Mouse (Mus musculus): ENCODE measurements at regions not wholly inside any gene's neighbourhood (a gene's known extent, or its start where the extent isn't known, plus 50 kb on each side); places are given as distances from the start of the nearest gene placed in this dataset.
A peak's percentile ranks its signal among the peaks of the same experiment; 100 is the strongest.
"Not testable (repeated sequence)": the region's sequence is repeated elsewhere in the genome, so short reads cannot be mapped to it uniquely, and the experiment has no call there.

DNA sequence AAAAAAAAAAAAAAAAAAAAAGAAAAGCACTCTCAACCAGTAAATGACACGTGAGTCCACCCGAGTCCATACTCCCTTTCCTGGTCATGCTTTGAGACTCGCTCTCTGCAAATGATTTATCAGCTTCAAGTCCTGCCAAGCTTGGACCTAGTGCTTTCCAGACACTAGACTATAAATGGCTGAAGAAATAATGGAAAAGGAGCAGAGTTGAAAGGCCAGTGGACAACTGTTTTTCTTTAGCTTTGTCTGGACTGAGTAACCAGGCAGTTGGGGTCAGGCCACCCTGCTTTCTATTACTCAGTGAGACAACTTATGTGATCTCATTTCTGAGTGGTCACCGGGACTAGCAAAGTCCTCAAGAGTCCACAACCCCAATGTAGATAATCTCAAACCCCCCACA is 112.9 kb downstream of the Kcns3 start:
- peak; percentile 54 for DNase-seq

GRCm38 (mm10) chr12:11020571-11021545 is 130.0 kb downstream of the Kcns3 start:
- peak; percentile 63 for DNase-seq

- no peak for DNase-seq
Observed at GRCm38 (mm10) chr12:11011159-11011558, 139.7 kb downstream of the Kcns3 start.

GRCm38 (mm10) chr12:10984295-10984694 is 166.6 kb downstream of the Kcns3 start:
- no peak for DNase-seq

- DNase-seq: no peak
Observed at GRCm38 (mm10) chr12:10949184-10949583, 201.7 kb downstream of the Kcns3 start.

GRCm38 (mm10) chr12:10941064-10941463 is 209.8 kb downstream of the Kcns3 start:
- DNase-seq: no peak

DNA sequence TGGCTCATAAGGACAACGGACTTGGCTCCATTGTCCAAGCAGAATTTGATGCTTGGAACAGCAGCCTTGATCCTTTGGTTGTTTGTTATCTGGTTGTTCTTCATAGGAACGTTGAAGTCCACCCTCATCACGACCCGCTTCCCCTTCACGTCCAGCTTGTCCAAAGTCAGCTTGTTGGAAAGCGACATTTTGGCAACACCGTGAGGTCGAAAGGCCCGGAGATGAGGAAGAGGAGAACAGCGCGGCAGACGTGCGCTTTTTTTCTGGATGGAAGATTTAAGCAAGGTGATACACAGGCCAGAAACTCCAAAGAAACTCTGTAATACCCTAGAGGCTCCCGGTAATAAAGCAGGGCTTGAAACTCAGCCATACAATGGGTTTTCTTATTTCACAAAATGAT is 250.8 kb downstream of the Kcns3 start:
- DNase-seq: not testable (repeated sequence)

DNA sequence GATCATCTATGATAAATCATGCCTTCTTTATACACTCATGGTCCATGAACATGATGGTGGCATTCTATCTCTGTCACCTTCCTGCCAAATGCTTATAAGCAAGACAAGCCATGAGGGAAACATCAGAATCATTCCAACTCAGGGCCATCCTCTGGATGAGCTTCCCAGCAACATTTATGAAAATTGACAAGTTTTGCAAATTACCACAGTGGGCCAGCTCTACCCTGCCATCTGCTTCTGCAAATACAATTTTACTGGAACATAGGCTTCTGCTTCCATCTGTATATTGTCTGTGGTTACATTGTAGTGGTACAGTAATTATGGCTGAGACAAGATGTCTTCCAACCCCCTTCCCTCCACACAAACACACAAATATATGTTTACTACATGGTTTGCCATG is 272.1 kb downstream of the Kcns3 start:
- no peak for DNase-seq

DNA sequence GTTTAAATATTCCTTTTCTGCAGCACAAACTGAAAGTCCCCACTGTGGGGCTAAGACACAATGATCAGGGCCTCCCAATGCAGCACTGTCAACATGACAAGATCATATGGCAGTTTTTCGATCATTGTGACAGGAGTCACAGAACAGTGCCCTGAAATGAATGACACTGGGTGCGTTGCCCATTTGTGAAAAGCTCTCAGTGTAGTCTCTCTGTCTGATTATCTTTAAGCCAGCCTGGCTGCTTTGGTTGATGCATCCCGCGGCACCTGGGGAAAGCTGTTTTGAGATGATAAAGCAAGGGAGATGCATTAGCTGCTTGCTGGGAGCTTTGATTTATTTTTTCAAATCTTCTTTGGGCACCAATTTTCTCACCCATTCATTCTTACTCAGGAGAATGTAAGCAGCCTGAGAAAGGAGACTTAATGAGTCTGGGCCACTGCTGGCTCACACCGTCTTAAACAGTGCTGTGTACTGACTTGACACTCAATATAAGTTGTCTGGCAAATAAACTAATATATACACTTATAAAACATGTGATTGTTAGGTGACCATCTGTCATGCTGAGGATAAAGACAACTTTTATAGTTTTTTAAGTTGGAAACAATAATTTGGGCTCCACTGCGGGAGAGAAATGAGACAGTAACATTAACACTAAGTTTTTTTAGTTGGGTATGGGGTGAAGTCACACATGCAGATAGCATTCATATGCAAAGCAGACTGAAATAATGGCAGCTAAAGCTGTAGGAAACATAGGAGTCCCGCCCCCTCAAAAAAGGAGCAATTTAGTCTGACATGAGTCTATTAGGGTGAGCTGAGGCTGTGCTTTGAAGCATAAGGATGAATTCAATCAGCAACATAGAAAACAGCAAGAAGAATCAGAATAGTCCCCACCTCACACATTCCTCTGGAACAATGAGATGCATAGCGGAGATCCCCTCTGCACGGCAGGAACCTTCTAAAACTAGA is 276.0 kb downstream of the Kcns3 start:
- DNase-seq: no peak

DNA sequence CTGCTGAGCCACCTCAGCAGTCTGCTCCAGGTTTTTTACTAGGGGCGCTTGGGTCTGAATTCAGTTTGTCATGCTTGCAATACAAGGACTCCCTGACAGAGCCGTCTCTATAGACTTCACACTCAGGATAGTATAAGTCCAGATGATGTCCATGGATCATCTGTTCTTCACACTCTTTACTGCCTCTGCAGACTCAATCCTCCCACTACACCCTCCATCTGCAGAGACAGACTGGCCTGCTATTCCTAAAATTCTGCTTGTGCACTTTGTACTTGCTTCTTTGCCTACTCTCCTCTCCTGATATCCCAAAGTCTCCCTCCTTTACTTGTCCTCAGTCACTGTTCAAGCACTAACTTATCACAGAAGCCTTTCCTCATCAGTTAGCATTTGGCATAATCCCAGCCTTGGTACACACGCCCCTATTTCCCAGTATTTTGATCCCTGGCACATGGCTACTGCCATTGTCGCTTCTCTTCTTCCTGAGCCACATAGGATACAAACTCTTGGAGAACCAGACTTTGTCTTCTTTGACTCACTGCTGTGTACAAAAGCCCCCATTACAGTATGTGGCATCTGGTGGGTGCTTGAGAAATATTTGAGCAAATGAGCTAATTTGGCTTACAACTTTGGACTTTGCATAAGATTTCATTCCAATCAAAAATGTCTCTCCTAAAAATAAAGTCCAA is 277.0 kb downstream of the Kcns3 start:
- no peak for DNase-seq

DNA sequence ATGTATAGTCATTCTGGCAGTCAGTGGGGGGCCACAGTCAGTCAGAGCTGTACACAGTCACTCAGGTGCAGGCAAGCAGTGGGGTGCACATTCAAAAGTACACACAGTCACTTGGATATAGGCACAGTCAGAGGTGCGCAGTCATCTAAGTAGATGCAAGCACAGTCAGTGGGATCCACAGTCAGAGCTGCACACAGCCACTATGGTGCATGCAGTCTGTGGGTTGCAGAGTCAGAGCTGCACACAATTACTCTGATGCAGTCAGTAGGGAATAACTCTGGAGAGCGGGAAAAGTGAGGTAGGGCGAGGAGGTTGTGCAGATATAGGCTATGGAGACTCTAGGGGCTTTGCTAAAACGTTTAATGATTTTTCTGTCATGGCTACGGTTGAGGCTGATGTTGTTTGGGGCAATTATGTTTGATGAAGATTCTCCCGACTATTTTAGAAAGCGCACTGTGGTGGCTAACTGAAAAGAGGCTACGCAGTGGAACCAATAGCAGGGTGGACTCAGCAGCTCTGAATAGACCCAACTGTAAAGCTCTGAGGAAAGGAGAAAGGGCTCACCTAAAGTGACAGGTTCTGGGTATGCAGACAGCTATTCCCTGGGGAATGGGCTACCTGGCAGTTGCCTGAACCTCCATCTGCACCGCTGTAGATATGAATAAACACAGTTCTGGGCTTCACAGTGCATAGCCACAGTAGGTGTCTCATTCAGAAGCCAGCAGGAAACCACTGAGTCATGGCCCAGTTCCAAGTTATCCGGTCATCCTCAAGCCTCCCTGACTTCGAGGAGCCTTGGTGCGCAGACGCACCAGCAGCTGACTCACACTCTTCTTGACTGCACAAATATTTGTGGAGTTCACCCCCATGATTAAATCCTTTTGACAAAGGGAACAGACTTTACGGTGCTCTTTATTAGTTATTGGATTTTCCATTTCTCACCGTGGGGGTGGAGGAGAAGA is 282.9 kb downstream of the Kcns3 start:
- DNase-seq: no peak

GRCm38 (mm10) chr12:10866907-10867538 is 283.8 kb downstream of the Kcns3 start:
- DNase-seq: no peak

DNA sequence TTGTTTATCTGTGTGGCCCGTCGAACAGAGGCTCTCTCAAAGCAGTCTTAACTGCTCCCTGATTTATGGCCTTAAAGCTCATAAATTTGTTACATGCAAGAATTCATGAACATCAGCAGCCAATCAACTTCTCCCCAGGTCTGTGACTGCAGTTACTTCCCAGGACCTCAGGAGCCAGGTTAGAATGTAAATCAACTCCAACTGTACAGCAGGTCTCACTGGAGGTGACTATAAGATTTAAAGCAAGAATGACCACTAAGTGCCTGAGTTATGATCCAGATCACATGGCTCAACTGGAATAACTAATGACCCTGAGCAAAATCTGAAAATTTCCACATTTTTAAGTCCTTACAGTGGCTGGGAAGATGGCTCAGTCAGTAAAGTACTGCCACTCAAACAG is 285.6 kb downstream of the Kcns3 start:
- DNase-seq: no peak

GRCm38 (mm10) chr12:10820335-10820734 is 330.5 kb downstream of the Kcns3 start:
- peak; percentile 25 for DNase-seq

DNA sequence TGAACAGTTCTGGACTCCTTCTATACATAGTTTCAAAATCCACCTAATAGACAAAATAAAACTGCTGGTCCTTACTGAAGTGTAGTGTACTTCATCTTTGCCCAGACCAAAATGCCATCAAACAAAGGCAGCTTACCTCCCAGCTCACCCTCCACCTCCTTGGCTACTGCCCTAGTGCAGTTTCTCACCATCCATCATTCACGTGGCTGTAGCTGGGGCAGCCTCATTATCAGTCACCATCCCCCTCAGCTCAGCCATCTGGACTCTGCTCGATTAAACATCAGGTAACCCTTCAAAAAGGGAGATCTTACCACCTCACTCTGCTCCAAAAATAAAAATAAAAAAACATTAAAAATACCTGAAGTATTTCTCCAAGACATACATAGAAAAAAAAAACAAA is 332.8 kb downstream of the Kcns3 start:
- peak; percentile 36 for DNase-seq

- DNase-seq: no peak
Observed at GRCm38 (mm10) chr12:10817516-10817915, 333.3 kb downstream of the Kcns3 start.

DNA sequence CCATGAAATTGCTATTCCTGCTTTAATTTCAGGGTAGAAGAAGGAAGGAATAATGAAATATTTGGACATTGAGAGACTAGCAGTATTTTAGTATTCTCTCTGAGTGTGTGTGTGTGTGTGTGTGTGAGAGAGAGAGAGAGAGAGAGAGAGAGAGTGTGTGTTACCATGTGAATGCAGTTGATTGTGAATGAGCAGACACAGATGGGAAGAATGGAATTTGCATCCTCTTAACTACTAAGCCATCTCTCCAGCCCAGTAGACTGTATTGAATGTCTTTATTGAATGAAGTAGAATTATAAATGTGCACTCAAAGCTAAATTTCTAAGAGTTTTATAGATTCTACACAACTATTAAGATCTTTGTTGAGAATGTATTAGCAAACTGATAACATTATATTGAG is 340.3 kb downstream of the Kcns3 start:
- DNase-seq: no peak

DNA sequence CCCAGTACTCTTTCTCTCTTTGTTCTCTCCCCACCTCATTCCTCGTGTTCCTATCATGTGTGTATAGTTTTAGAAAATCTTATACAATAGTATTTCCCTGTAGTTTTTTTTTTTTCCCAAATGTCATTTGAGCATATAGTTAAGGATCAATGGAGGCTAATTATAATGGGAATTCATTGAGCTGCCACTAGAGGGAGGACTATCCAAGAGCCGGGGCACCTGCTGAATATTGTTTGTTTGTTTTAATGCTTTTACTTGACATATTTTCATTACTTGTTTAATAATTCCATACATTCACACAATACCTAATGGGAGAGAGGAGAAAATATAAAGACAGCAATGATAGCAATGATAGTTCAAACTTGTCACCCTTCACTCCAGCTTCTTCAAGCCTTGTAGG is 346.4 kb downstream of the Kcns3 start:
- DNase-seq: no peak

All from heart, adult 11 months (tissue).